Mouse (Mus musculus) stomach, postnatal 0 days (tissue): Measurements from ENCODE around the gene Slc16a10.

Source experiments
- CTCF ChIP-seq: IDR thresholded peaks from 2 replicates; pipeline ENCODE4 v1.5.1; 2016; ENCODE audit warnings: antibody characterized with exemption, low read depth, mild to moderate bottlenecking, moderate library complexity
- EP300 ChIP-seq: optimal IDR thresholded peaks from 2 replicates; pipeline ENCODE3; 2016; ENCODE audit warnings: antibody characterized with exemption

GRCm38 (mm10) chr10:40019492-40019891 is 122.6 kb downstream of the Slc16a10 start:
- TF ChIP-seq EP300 (no peak), CTCF (no peak)
